Mouse (Mus musculus): ENCODE results near the gene Catsperz. TPM values are rescaled to one million over a fixed set of nuclear protein-coding genes. Genes with fewer than 3 reads are reported as not detected.

Gene Catsperz
- polyA plus RNA-seq, 1 experiment from 2014 or later = 3.4 TPM

DNA sequence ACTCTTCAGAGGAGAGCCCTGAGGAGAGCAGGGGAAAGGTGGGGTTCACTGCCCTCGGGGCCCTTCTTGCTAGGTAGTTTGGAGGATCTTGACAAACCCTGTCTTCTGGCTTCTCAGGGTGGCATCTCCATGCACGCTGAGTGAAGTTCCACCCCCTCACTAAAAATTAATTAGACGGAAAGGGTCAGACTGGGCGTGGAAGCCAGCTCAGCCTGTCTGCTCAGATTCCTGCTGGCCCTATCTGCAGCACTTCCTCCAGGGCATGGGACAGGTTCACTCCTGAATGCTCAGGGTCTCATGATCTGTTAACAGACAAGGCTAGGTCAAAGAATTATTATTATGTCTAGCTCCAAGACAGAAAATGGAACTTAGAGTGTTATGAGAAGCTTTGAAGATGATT lies 32.7 kb downstream of the Catsperz start:
- ATAC-seq (ENCODE audit: borderline replicate concordance, extremely low read depth, low FRiP score, low TSS enrichment) = no peak
- Histone ChIP-seq H3K27ac (no peak overlapping the region), H3K27me3 (no peaks in the 10 kb centered on the region), H3K36me3 (no peaks in the 10 kb centered on the region), H3K4me2 (no peak overlapping the region), H3K9ac (no peak overlapping the region), H3K9me3 (no peaks in the 10 kb centered on the region), H3K4me3 (no peak overlapping the region), H3K4me1 (no peaks in the 10 kb centered on the region)
- 57% methylated on average over 4 of the region's 4 CpGs for WGBS

GRCm38 (mm10) chr19:6877965-6878364 lies 47.2 kb downstream of the Catsperz start:
- Histone ChIP-seq H3K27ac (no peak overlapping the region), H3K36me3 (no peaks in the 10 kb centered on the region), H3K27me3 (no peaks in the 10 kb centered on the region), H3K9me3 (no peaks in the 10 kb centered on the region), H3K4me3 (no peak overlapping the region), H3K4me1 (no peaks in the 10 kb centered on the region), H3K4me2 (no peak overlapping the region), H3K9ac (no peak overlapping the region)
- ATAC-seq (ENCODE audit: borderline replicate concordance, extremely low read depth, low FRiP score, low TSS enrichment) = no peak
- 83% methylated on average over 4 of the region's 4 CpGs for WGBS

DNA sequence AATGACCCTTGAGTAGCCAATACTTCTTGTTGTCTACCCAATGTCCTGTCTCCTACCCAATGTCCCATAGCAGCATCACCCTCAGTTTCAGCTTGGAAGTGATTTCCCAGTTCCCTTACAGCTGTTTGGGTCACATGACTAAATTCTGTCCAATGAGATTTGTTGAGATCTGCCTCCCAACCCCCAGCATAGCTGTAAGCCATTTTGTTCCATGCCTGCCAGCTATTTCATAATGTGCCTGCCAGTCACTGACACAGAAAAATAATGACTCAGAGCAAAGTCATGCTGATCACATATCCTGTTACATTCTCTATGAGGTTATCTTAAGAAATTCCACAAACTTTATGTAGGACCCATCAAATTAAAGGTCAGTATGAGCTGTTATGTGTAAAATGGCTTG lies 48.4 kb downstream of the Catsperz start:
- no peak overlapping the region for H3K27ac ChIP-seq
- H3K4me1 ChIP-seq = no peaks in the 10 kb centered on the region
- no peak overlapping the region for H3K4me3 ChIP-seq
- no peaks in the 10 kb centered on the region for H3K27me3 ChIP-seq
- no peak overlapping the region for H3K9ac ChIP-seq
- H3K36me3 ChIP-seq = no peaks in the 10 kb centered on the region
- H3K4me2 ChIP-seq = no peak overlapping the region
- ATAC-seq (ENCODE audit: borderline replicate concordance, extremely low read depth, low FRiP score, low TSS enrichment) = no peak
- no peaks in the 10 kb centered on the region for H3K9me3 ChIP-seq

DNA sequence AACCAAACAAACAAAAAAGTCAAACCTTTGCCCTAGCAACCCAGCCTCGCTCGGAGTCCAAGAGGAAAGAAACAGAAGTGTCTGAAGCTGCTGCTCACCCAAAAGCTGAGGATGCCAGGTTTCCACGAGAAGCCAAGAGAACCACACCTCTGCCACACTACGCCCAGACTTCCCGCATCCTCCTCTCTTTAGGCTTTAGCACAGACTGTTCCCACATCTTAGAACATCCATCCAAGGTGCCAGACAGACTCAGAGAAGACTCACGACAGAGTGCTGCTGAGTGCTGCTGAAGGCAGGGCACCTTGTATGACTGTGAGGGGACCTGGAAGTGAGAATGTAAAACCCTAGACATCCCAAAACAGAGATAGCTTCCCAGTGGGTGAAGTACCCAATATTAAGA lies 49.3 kb downstream of the Catsperz start:
- Histone ChIP-seq H3K36me3 (no peaks in the 10 kb centered on the region), H3K27me3 (no peaks in the 10 kb centered on the region), H3K9me3 (no peaks in the 10 kb centered on the region), H3K27ac (no peak overlapping the region), H3K9ac (no peak overlapping the region), H3K4me2 (no peak overlapping the region), H3K4me1 (no peaks in the 10 kb centered on the region), H3K4me3 (no peak overlapping the region)
- ATAC-seq (ENCODE audit: borderline replicate concordance, extremely low read depth, low FRiP score, low TSS enrichment) = no peak
- 75% methylated on average over 6 of the region's 6 CpGs for WGBS

- no peak overlapping the region for H3K4me3 ChIP-seq
- H3K36me3 ChIP-seq = no peaks in the 10 kb centered on the region
- H3K4me2 ChIP-seq = no peak overlapping the region
- no peak overlapping the region for H3K27ac ChIP-seq
- peaks cover under 1% of the 10 kb centered on the region; the same call in 1 of the 2 replicates for H3K4me1 ChIP-seq
- no peak for ATAC-seq (ENCODE audit: borderline replicate concordance, extremely low read depth, low FRiP score, low TSS enrichment)
- no peaks in the 10 kb centered on the region for H3K9me3 ChIP-seq
- no peak overlapping the region for H3K9ac ChIP-seq
- 76% methylated on average over 1 of the region's 1 CpGs for WGBS
- H3K27me3 ChIP-seq = no peaks in the 10 kb centered on the region
These were observed 50.9 kb downstream of the Catsperz start for GRCm38 (mm10) chr19:6874257-6874656.

GRCm38 (mm10) chr19:6872701-6873100 lies 52.5 kb downstream of the Catsperz start:
- Histone ChIP-seq H3K36me3 (no peaks in the 10 kb centered on the region), H3K4me2 (no peak overlapping the region), H3K9me3 (no peaks in the 10 kb centered on the region), H3K4me3 (no peak overlapping the region), H3K9ac (no peak overlapping the region), H3K4me1 (peaks cover 4% of the 10 kb centered on the region; the same call in 1 of the 2 replicates), H3K27ac (no peak overlapping the region), H3K27me3 (no peaks in the 10 kb centered on the region)
- ATAC-seq (ENCODE audit: borderline replicate concordance, extremely low read depth, low FRiP score, low TSS enrichment) = no peak
- WGBS = 68% methylated on average over 3 of the region's 3 CpGs

Small RNAs within 50 kb of the gene (microRNA-seq; reads per million reads assigned to microRNA genes)
- gene Mir6990 = 0.93 reads per million

Other genes starting within 250 kb of the Catsperz start
- gene Rps6ka4, start 84.7 kb downstream of the Catsperz start, polyA plus RNA-seq (2015; fragmentation: Nextera tagmentation; extraction: Ambion mirVana) = 33.4 and 36.1 TPM in 2 replicates
- 1.3 and 1.7 TPM in 2 replicates for gene Ccdc88b, start 67.2 kb downstream of the Catsperz start, polyA plus RNA-seq (2015; fragmentation: Nextera tagmentation; extraction: Ambion mirVana)
- gene Trmt112, start 15.7 kb downstream of the Catsperz start, polyA plus RNA-seq (2015; fragmentation: Nextera tagmentation; extraction: Ambion mirVana) = 137 and 153 TPM in 2 replicates
- 245 and 260 TPM in 2 replicates for gene Prdx5, start 15.3 kb downstream of the Catsperz start, polyA plus RNA-seq (2015; fragmentation: Nextera tagmentation; extraction: Ambion mirVana)
- gene Esrra, start 3.6 kb downstream of the Catsperz start, polyA plus RNA-seq (2015; fragmentation: Nextera tagmentation; extraction: Ambion mirVana) = 9.3 and 9.5 TPM in 2 replicates
- 0.13 and 0.22 TPM in 2 replicates for gene Kcnk4, start 9.1 kb upstream of the Catsperz start, polyA plus RNA-seq (2015; fragmentation: Nextera tagmentation; extraction: Ambion mirVana)
- gene Bad, start 16.5 kb upstream of the Catsperz start, polyA plus RNA-seq (2015; fragmentation: Nextera tagmentation; extraction: Ambion mirVana) = 74.4 and 80.0 TPM in 2 replicates
- 28.1 and 31.0 TPM in 2 replicates for gene Gpr137, start 17.1 kb upstream of the Catsperz start, polyA plus RNA-seq (2015; fragmentation: Nextera tagmentation; extraction: Ambion mirVana)
- gene Ppp1r14b, start 49.6 kb upstream of the Catsperz start, polyA plus RNA-seq (2015; fragmentation: Nextera tagmentation; extraction: Ambion mirVana) = 141 and 160 TPM in 2 replicates
- gene Plcb3, start 51.1 kb upstream of the Catsperz start, polyA plus RNA-seq (2015; fragmentation: Nextera tagmentation; extraction: Ambion mirVana) = 53.5 and 53.9 TPM in 2 replicates
- 121 and 126 TPM in 2 replicates for gene Fkbp2, start 55.1 kb upstream of the Catsperz start, polyA plus RNA-seq (2015; fragmentation: Nextera tagmentation; extraction: Ambion mirVana)
- gene Vegfb, start 62.3 kb upstream of the Catsperz start, polyA plus RNA-seq (2015; fragmentation: Nextera tagmentation; extraction: Ambion mirVana) = 42.9 and 48.7 TPM in 2 replicates
- 23.5 and 23.9 TPM in 2 replicates for gene Dnajc4, start 67.2 kb upstream of the Catsperz start, polyA plus RNA-seq (2015; fragmentation: Nextera tagmentation; extraction: Ambion mirVana)
- gene Nudt22, start 70.7 kb upstream of the Catsperz start, polyA plus RNA-seq (2015; fragmentation: Nextera tagmentation; extraction: Ambion mirVana) = 23.6 and 24.0 TPM in 2 replicates
- 9.7 and 11.2 TPM in 2 replicates for gene Trpt1, start 70.8 kb upstream of the Catsperz start, polyA plus RNA-seq (2015; fragmentation: Nextera tagmentation; extraction: Ambion mirVana)
- 9.5 and 13.5 TPM in 2 replicates for gene Fermt3, start 94.1 kb upstream of the Catsperz start, polyA plus RNA-seq (2015; fragmentation: Nextera tagmentation; extraction: Ambion mirVana)
- 244 and 249 TPM in 2 replicates for gene Stip1, start 114.6 kb upstream of the Catsperz start, polyA plus RNA-seq (2015; fragmentation: Nextera tagmentation; extraction: Ambion mirVana)
- 14.2 and 14.3 TPM in 2 replicates for gene Macrod1, start 131.4 kb upstream of the Catsperz start, polyA plus RNA-seq (2015; fragmentation: Nextera tagmentation; extraction: Ambion mirVana)
- 0.91 and 1.4 TPM in 2 replicates for gene Flrt1, start 180.3 kb upstream of the Catsperz start, polyA plus RNA-seq (2015; fragmentation: Nextera tagmentation; extraction: Ambion mirVana)

Measured in lung, embryonic 15.5 days (tissue).